Mouse (Mus musculus): ENCODE data around the gene Gm21992.

DNA sequence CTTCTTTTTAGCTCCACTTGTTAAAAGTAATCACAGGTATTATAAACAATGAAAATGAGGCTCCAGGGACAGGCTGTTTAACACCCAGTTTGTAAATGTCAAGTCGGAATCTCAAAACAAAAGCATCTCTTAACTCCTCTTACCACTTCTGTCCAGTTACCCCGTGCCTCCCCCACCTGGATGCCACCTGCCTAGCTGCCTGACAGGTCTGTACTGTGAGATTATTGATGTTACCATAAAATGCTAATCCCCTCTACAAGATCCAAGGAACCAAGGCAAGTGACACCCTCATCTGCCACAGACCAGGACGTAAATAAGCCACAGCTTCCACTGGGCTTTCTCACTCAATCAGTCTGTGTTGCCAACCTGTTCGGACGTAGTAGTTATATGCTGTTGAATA, 111.6 kb downstream of the Gm21992 start:
- no peak for TF ChIP-seq POLR2A (IDR thresholded peaks at IDR 0.05; ENCODE audit: low read depth, low read length)
- no peak for TF ChIP-seq CTCF (conservative IDR thresholded peaks at IDR 0.05; ENCODE audit: insufficient read depth, insufficient read length, low read depth, low read length)

All from kidney, adult 2 months (tissue).